Mouse (Mus musculus): ENCODE measurements around the gene Mff. TPM values are rescaled to one million over a fixed set of nuclear protein-coding genes. Genes with fewer than 3 reads are reported as not detected.

Gene Mff
- polyA plus RNA-seq, 1 experiment from 2014 or later = 220 TPM

DNA sequence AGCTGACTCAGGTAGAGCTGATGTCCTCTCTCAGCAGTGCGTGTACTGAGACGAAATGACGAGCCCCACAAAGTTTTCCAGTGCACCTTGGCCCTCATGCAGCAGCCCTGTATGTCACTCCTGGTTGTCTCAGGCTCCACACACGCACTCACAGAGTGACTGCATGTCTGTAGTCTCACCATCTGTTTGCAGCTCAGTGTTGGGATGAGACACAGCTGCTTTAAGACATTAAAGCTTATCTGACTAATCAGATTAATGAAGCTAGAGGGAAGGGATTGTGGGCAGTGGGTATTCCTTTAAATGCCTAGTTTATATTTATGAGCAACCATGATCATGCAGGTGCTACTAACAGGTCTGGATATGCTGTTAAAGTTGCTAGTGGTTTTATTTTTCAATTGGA, 21.7 kb downstream of the Mff start:
- Histone ChIP-seq H3K4me3 (no peak overlapping the region), H3K9me3 (no peaks in the 10 kb centered on the region), H3K36me3 (replicated peaks) (peaks cover 29% of the 10 kb centered on the region), H3K4me1 (no peaks in the 10 kb centered on the region), H3K27ac (no peak overlapping the region), H3K27me3 (ENCODE audit: poor library complexity, severe bottlenecking) (no peaks in the 10 kb centered on the region)
- no peak for DNase-seq (ENCODE audit: extremely low spot score, low spot score)
- 86% methylated on average over 4 of the region's 4 CpGs for WGBS

DNA sequence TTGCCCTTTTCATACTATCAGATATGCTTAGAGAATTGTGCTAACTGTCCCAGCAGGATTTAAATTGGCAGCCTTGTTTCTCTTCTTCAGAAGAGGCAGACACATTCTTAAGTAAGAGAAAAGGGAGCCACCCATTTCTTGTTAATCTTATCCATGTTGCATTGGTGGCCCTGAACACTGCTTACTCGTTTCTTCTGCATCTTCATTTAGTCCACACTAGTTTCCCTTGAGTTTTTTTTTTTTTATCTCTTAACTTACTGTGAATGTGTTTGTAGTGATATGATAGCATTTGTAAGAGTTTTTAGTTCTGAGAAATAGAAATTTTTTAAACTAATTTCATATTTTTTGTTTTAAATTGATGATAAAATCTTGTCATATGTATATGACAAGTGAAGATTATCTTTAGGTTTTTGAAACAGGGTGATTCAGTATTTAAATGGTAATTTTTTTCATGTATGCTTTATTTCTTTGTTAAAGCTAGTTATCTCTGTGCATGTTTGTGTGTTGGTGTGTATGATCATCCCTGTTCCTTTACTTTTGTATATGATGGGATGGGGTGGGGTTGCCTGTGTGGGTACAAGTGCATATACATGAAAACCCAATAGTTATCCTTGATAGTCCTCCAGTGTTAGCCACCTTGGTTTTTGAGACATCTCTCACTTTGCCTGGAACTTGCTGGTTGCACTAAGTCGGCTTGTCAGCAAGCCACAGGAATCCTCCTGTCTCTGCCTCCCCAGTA, 23.2 kb downstream of the Mff start:
- DNase-seq (ENCODE audit: extremely low spot score, low spot score) = no peak
- H3K27ac ChIP-seq = no peak overlapping the region
- no peaks in the 10 kb centered on the region for H3K4me1 ChIP-seq
- H3K36me3 ChIP-seq (replicated peaks) = peaks cover 29% of the 10 kb centered on the region
- 88% methylated on average over 2 of the region's 2 CpGs for WGBS
- no peaks in the 10 kb centered on the region for H3K27me3 ChIP-seq (ENCODE audit: poor library complexity, severe bottlenecking)
- H3K4me3 ChIP-seq = no peak overlapping the region
- H3K9me3 ChIP-seq = no peaks in the 10 kb centered on the region

DNA sequence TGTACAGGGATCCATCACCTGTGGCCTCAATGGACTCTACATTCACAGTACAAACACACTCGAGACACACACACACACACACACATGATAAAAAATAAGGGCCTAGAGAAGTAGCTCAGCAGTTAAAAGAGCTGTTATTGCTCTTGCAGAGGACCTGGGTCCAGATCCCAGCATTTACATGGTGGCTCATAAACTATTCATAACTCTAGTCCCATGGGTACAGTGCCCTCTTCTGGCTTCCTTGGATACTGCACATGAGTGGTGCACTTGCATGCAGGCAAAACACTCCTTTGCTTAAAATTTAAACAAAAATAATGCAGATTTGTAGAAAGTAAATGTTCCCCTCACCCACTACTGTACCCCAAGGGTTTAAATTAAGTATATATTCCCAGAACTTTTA, 34.8 kb downstream of the Mff start:
- H3K36me3 ChIP-seq (replicated peaks) = peaks cover 57% of the 10 kb centered on the region
- no peak for DNase-seq (ENCODE audit: extremely low spot score, low spot score)
- 90% methylated on average over 1 of the region's 1 CpGs for WGBS
- H3K4me1 ChIP-seq = no peaks in the 10 kb centered on the region
- H3K27ac ChIP-seq = no peak overlapping the region
- no peaks in the 10 kb centered on the region for H3K9me3 ChIP-seq
- no peak overlapping the region for H3K4me3 ChIP-seq
- H3K27me3 ChIP-seq (ENCODE audit: poor library complexity, severe bottlenecking) = no peaks in the 10 kb centered on the region

DNA sequence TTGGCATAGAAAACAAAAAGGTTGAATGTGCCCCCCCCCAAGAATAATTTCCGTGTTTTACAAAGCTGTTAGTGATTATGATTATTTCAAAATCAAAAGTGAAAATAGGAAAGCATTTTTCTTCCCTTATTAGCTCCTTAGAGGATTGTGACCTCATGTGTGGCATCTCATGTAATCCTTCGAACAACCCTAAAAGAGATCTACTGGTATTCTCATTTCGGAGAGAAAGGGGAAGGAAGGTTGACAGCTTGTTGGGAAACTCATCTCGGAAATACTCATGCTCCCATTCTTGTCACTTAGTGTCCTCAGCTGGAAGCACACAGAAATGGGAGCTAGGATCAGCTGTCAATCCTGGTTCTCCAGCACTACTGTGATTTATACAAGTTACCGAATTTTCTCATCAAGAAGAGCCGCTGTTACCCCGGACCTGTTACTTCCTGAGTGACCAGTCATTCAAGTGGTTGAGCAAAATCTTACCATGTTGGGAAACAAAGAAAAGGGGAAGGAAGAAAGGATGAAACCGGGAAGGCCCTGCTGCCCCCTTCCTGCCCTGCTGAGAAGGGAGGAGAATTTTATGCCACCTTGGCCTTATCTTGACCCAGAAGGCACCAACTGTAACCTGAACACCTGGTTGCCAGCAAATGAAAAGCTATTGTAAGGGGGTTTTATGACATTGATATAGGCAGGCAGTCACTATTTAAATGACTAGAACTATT, 36.9 kb downstream of the Mff start:
- Histone ChIP-seq H3K36me3 (replicated peaks) (peaks cover 40% of the 10 kb centered on the region), H3K4me1 (no peaks in the 10 kb centered on the region), H3K27ac (no peak overlapping the region), H3K27me3 (ENCODE audit: poor library complexity, severe bottlenecking) (no peaks in the 10 kb centered on the region), H3K9me3 (no peaks in the 10 kb centered on the region), H3K4me3 (no peak overlapping the region)
- 95% methylated on average over 8 of the region's 8 CpGs for WGBS
- DNase-seq (ENCODE audit: extremely low spot score, low spot score) = no peak

DNA sequence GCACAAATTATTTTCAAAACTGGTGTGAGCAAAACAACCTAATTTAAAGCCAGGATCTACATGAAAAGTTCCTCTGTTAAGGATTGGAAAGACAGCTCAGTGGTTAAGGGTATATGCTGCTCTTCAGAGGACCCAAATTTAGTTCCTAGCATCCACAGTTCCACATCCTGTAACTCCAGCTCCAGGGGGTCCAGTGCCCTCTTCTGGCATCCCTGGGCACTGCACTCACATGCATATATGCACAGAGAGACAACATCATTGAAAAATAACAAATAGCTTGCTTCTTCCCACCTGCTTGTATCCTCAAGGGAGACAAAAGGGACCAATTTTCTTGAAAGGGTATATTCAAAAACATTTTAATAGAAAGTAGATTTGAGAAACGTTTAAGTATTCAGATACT, 37.6 kb downstream of the Mff start:
- WGBS = 79% methylated on average over 1 of the region's 1 CpGs

DNA sequence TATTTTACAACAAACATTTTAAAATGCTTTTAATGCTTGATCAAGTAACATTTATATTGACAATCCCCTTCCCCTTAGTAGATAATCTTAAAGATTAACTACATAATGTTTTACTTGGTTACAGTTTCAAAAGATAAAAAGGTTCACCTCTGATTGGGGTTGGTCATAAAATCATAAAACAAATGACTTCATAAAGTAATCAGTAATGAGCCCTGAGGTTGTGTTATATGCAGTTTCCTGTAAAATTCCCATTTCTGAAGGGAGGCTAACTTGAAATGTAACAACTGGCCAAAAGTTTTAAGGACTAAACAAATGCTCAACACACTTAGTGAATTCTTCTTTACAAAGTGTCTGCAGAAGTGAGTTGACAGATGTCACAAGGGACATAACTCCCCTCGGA, 41.5 kb downstream of the Mff start:
- Histone ChIP-seq H3K9me3 (no peaks in the 10 kb centered on the region), H3K4me3 (no peak overlapping the region), H3K36me3 (replicated peaks) (peaks cover 17% of the 10 kb centered on the region), H3K27me3 (ENCODE audit: poor library complexity, severe bottlenecking) (no peaks in the 10 kb centered on the region), H3K27ac (no peak overlapping the region), H3K4me1 (no peaks in the 10 kb centered on the region)
- WGBS = 81% methylated on average over 1 of the region's 1 CpGs
- DNase-seq (ENCODE audit: extremely low spot score, low spot score) = no peak

More for the DNA sequence above, 37.6 kb downstream of the Mff start:
- no peak for DNase-seq (ENCODE audit: extremely low spot score, low spot score)
- no peak overlapping the region for H3K4me3 ChIP-seq
- no peaks in the 10 kb centered on the region for H3K9me3 ChIP-seq
- no peak overlapping the region for H3K27ac ChIP-seq
- H3K36me3 ChIP-seq (replicated peaks) = peaks cover 36% of the 10 kb centered on the region
- no peaks in the 10 kb centered on the region for H3K27me3 ChIP-seq (ENCODE audit: poor library complexity, severe bottlenecking)
- no peaks in the 10 kb centered on the region for H3K4me1 ChIP-seq

DNA sequence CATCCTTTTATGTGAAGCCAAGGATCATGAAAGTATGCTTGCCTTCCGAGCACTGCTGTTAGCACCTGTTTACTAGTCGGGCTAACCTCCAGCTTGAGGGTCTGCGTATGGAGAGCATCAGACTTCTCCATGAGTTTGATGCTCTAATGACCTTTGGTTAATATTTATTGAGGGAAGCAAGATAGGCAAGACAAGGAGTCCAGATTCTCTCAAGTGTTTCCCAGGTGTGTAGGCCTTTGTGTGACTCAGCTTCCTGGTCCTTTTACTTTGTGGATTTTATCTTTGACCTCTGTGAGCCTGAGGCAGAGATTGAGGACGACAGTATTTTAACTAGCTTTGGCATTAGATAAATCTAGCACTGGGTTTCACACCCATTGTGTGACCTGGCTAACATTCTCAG, 42.0 kb downstream of the Mff start:
- no peak overlapping the region for H3K27ac ChIP-seq
- H3K4me1 ChIP-seq = no peaks in the 10 kb centered on the region
- H3K27me3 ChIP-seq (ENCODE audit: poor library complexity, severe bottlenecking) = no peaks in the 10 kb centered on the region
- peaks cover 13% of the 10 kb centered on the region for H3K36me3 ChIP-seq (replicated peaks)
- no peak for DNase-seq (ENCODE audit: extremely low spot score, low spot score)
- no peaks in the 10 kb centered on the region for H3K9me3 ChIP-seq
- no peak overlapping the region for H3K4me3 ChIP-seq
- 89% methylated on average over 4 of the region's 4 CpGs for WGBS

DNA sequence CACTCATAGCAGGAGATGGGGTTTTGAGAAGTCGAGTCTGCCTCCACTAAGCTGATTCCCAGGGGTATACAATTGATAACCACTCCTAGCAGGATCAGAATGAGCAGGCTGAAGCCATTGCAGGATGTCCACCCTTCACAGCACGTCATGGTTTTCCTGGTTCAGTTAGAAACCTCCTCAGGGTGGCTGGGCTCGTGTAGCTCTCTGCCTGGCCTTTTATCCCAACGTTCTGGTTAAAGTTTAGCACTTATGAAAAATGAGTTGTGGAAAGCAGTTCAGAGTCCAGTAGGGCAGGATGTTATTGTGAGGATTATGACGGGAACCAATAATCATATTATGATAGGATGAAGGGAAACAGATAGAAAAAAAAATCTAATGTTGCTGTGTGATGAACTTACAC, 43.6 kb downstream of the Mff start, which contains the start of gene Tm4sf20:
Gene Tm4sf20 (minus strand): TSS at position 193 of the 400 bp plus-strand sequence.
- no peaks in the 10 kb centered on the region for H3K4me1 ChIP-seq
- no peak within 1 kb of the TSS for H3K27ac ChIP-seq
- H3K9me3 ChIP-seq = no peaks in the 10 kb centered on the region
- no peak for DNase-seq (ENCODE audit: extremely low spot score, low spot score)
- H3K27me3 ChIP-seq (ENCODE audit: poor library complexity, severe bottlenecking) = no peaks in the 10 kb centered on the region
- H3K4me3 ChIP-seq = no peak within 1 kb of the TSS
- WGBS = 83% methylated on average over 5 of the region's 5 CpGs
- H3K36me3 ChIP-seq (replicated peaks) = no peaks in the 10 kb centered on the region; the same call in 1 of the 2 replicates

DNA sequence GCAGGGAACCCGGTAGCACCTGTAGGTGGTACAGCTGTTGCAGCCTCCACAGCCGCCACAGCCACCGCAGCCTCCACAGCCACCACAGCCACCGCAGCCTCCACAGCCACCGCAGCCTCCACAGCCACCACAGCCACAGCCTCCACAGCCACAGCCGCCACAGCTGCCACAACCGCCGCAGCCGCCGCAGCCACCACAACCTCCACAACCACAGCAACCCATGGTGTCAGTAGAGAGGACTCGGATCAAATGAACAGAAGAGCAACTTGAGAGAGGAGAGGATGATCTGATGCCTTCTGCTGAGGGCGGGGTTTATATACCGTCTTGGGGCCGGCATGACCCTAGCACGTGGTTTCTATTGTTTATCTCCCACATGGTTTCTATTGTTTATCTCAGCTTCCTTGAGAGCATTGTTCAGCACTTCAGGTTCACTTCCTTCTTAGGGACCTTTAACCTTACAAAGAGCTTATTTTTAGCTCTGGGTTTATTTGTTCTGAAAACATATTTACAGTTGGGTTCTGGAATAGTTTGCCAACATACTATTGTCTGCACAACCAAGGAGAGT, 46.4 kb downstream of the Mff start, which contains the start of gene Gm47791:
Gene Gm47791 (minus strand): TSS at position 222 of the 565 bp plus-strand sequence.
- WGBS = 91% methylated on average over 14 of the region's 15 CpGs
- H3K36me3 ChIP-seq (replicated peaks) = no peaks in the 10 kb centered on the region; the same call in 1 of the 2 replicates
- no peaks in the 10 kb centered on the region for H3K27me3 ChIP-seq (ENCODE audit: poor library complexity, severe bottlenecking)
- no peaks in the 10 kb centered on the region for H3K4me1 ChIP-seq
- H3K27ac ChIP-seq = no peak within 1 kb of the TSS
- H3K9me3 ChIP-seq = no peaks in the 10 kb centered on the region
- DNase-seq (ENCODE audit: extremely low spot score, low spot score) = no peak
- H3K4me3 ChIP-seq = no peak within 1 kb of the TSS

DNA sequence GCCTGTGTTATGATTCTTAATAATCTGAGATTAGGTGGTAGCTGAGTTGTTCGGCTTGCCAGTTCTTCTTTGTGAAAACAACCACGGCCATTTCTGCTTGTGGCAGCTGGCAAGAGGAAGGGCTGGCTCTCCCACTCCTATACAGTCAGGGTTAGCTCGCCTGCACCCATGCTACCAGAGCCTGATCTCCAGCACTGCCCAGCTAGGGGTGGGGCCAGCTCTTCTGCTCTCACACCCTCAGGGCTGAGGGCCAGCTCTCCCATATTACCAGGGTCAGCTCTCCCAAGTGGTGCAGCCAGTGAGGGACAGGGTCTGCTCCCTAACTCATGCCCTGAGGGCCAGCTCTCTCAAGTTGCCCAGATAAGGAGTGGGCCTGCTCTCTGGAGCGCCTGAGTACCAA, 47.7 kb downstream of the Mff start:
- no peak for DNase-seq (ENCODE audit: extremely low spot score, low spot score)
- Histone ChIP-seq H3K9me3 (no peaks in the 10 kb centered on the region), H3K27ac (no peak overlapping the region), H3K27me3 (ENCODE audit: poor library complexity, severe bottlenecking) (no peaks in the 10 kb centered on the region), H3K4me3 (no peak overlapping the region), H3K36me3 (replicated peaks) (no peaks in the 10 kb centered on the region; the same call in 1 of the 2 replicates), H3K4me1 (no peaks in the 10 kb centered on the region)
- WGBS = 87% methylated on average over 4 of the region's 4 CpGs

DNA sequence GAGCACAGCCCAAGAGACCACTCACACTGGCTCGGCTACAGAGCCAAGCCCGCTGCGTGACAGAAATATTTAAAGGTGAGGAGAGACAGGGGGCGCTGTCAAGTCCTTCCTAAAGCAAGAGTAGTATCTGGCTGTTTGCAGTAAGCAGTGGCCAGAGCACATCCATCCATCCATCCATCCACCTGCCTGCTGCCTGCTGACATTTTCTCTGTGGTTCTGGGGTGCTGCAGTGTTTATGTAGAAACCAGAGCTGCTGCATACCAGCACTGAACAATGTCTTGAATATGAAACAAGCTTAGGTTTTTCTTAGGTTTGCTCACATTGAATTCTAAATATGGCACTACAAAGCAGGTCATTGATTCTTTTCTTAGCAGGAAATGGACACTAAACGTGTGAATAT, 48.5 kb downstream of the Mff start:
- Histone ChIP-seq H3K4me3 (no peak overlapping the region), H3K27me3 (ENCODE audit: poor library complexity, severe bottlenecking) (no peaks in the 10 kb centered on the region), H3K36me3 (replicated peaks) (no peaks in the 10 kb centered on the region; the same call in 1 of the 2 replicates), H3K27ac (no peak overlapping the region), H3K9me3 (no peaks in the 10 kb centered on the region), H3K4me1 (no peaks in the 10 kb centered on the region)
- 72% methylated on average over 5 of the region's 5 CpGs for WGBS
- no peak for DNase-seq (ENCODE audit: extremely low spot score, low spot score)

DNA sequence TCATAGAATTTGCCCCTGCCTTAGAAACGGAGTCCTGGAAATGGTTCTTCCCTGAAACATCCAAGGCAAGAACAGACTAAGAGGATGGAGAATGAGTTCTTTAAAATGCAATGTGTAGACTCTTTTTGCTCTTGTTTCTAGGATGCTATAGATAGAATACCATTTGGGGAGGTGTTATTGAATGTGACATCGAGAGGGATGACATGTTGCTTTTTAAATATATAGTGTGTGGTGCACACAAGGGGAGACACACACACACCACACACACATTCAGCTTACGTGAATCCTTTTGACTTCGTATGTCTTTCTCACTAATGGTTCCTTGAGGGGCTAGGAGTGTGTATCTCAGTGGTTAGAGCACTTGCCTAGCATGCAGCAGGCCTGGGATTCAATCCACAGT, 50.6 kb downstream of the Mff start:
- DNase-seq (ENCODE audit: extremely low spot score, low spot score) = no peak
- Histone ChIP-seq H3K4me1 (no peaks in the 10 kb centered on the region), H3K27ac (no peak overlapping the region), H3K4me3 (no peak overlapping the region), H3K27me3 (ENCODE audit: poor library complexity, severe bottlenecking) (no peaks in the 10 kb centered on the region), H3K9me3 (no peaks in the 10 kb centered on the region), H3K36me3 (replicated peaks) (no peaks in the 10 kb centered on the region; the same call in 1 of the 2 replicates)
- 95% methylated on average over 4 of the region's 4 CpGs for WGBS

DNA sequence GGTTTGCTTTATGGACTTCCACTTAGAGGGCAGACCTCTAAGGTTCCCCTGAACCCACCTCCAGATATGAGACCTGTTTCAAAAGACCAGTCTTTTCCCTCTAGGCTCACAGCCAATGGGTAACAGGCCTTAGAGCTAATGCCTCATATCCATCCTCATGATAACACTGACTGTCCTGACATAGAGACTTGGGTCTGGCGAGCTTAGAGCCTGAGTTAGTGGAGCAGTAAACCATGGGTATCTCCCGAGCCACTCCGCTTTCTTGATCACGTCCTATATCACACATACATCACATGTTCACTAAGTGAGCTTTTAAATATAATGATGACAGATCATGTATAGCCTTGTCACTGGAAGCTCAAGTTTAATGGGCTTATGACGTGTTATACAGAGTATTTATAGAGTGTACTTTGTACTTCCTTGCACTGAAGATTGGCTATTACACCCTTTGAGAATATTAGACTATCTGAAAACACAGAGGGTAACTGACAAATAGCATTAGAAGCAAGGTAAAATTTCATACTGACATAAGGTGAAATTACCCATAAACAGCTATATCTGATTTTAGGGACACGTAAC, 54.8 kb downstream of the Mff start:
- Histone ChIP-seq H3K27ac (no peak overlapping the region), H3K27me3 (ENCODE audit: poor library complexity, severe bottlenecking) (no peaks in the 10 kb centered on the region), H3K4me1 (no peaks in the 10 kb centered on the region), H3K36me3 (replicated peaks) (no peaks in the 10 kb centered on the region), H3K4me3 (no peak overlapping the region), H3K9me3 (no peaks in the 10 kb centered on the region)
- no peak for DNase-seq (ENCODE audit: extremely low spot score, low spot score)
- WGBS = 94% methylated on average over 6 of the region's 6 CpGs
